Mouse (Mus musculus): Measurements from ENCODE around the gene Mrpl50. TPM values are rescaled to one million over a fixed set of nuclear protein-coding genes. Genes with fewer than 3 reads are reported as not detected.

Gene Mrpl50
- polyA plus RNA-seq, 1 experiment: 16.7 TPM

- no peak overlapping the region for H3ac ChIP-seq (ENCODE audit: control insufficient read depth, insufficient read length)
- no peaks in the 10 kb centered on the region for H3K27me3 ChIP-seq (ENCODE audit: control insufficient read depth, insufficient read depth, insufficient read length)
- no peaks in the 10 kb centered on the region for H3K79me2 ChIP-seq (ENCODE audit: control insufficient read depth, insufficient read depth)
- TF ChIP-seq POLR2AphosphoS2 (IDR thresholded peaks at IDR 0.05; ENCODE audit: insufficient read length, low read depth) (no peak), MYOG (IDR thresholded peaks at IDR 0.05; ENCODE audit: control insufficient read depth in 1 of 3, insufficient read depth in 1 of 3, insufficient read length in 2 of 3, low read depth in 2 of 3) (no peak), MAX (IDR thresholded peaks at IDR 0.05; ENCODE audit: low read depth) (no peak), CEBPB (IDR thresholded peaks at IDR 0.05; ENCODE audit: insufficient read depth, poor library complexity, severe bottlenecking) (no peak), TCF12 (IDR thresholded peaks at IDR 0.05; ENCODE audit: insufficient read depth, poor library complexity, severe bottlenecking) (no peak), REST (IDR thresholded peaks at IDR 0.05; ENCODE audit: insufficient read depth, insufficient read length) (no peak), USF1 (IDR thresholded peaks at IDR 0.05; ENCODE audit: low read depth) (no peak), TCF3 (IDR thresholded peaks at IDR 0.05; ENCODE audit: insufficient read length, low read depth) (no peak)
- H3K36me3 ChIP-seq (ENCODE audit: control insufficient read depth, insufficient read depth): peaks cover 6% of the 10 kb centered on the region
- no peak overlapping the region for H3K4me2 ChIP-seq (ENCODE audit: low read depth)
- no peak overlapping the region for H3K4me3 ChIP-seq
Observed at GRCm38 (mm10) chr4:49535675-49536294, 14.9 kb upstream of the Mrpl50 start.

GRCm38 (mm10) chr4:49535036-49535435 is 14.1 kb upstream of the Mrpl50 start:
- H3K4me2 ChIP-seq (ENCODE audit: low read depth): no peak overlapping the region
- no peak overlapping the region for H3K4me3 ChIP-seq
- peaks cover 12% of the 10 kb centered on the region for H3K36me3 ChIP-seq (ENCODE audit: control insufficient read depth, insufficient read depth)
- no peak overlapping the region for H3ac ChIP-seq (ENCODE audit: control insufficient read depth, insufficient read length)
- no peaks in the 10 kb centered on the region for H3K79me2 ChIP-seq (ENCODE audit: control insufficient read depth, insufficient read depth)
- H3K27me3 ChIP-seq (ENCODE audit: control insufficient read depth, insufficient read depth, insufficient read length): no peaks in the 10 kb centered on the region
- TF ChIP-seq CEBPB (IDR thresholded peaks at IDR 0.05; ENCODE audit: insufficient read depth, poor library complexity, severe bottlenecking) (no peak), TCF12 (IDR thresholded peaks at IDR 0.05; ENCODE audit: insufficient read depth, poor library complexity, severe bottlenecking) (no peak)

- Histone ChIP-seq H3K4me3 (peak overlapping the region; percentile 87), H3ac (ENCODE audit: control insufficient read depth, insufficient read length) (no peak overlapping the region), H3K27me3 (ENCODE audit: control insufficient read depth, insufficient read depth, insufficient read length) (no peaks in the 10 kb centered on the region), H3K4me2 (ENCODE audit: low read depth) (peak overlapping the region; percentile 92), H3K79me2 (ENCODE audit: control insufficient read depth, insufficient read depth) (peaks cover 32% of the 10 kb centered on the region), H3K36me3 (ENCODE audit: control insufficient read depth, insufficient read depth) (peaks cover 20% of the 10 kb centered on the region)
- TF ChIP-seq MYOD1 (IDR thresholded peaks at IDR 0.05; ENCODE audit: control insufficient read depth in 1 of 3, insufficient read length in 2 of 3, low read depth in 2 of 3): no peak
- TF ChIP-seq SRF (IDR thresholded peaks at IDR 0.05; ENCODE audit: control insufficient read depth, insufficient read length, low read depth): no peak
- no peak for TF ChIP-seq USF1 (IDR thresholded peaks at IDR 0.05; ENCODE audit: low read depth)
- TF ChIP-seq TCF12 (IDR thresholded peaks at IDR 0.05; ENCODE audit: insufficient read depth, poor library complexity, severe bottlenecking): no peak
- TF ChIP-seq TCF3 (IDR thresholded peaks at IDR 0.05; ENCODE audit: insufficient read length, low read depth): no peak
- TF ChIP-seq MYOG (IDR thresholded peaks at IDR 0.05; ENCODE audit: control insufficient read depth in 1 of 3, insufficient read depth in 1 of 3, insufficient read length in 2 of 3, low read depth in 2 of 3): no peak
- TF ChIP-seq MAX (IDR thresholded peaks at IDR 0.05; ENCODE audit: low read depth): no peak
- TF ChIP-seq REST (IDR thresholded peaks at IDR 0.05; ENCODE audit: insufficient read depth, insufficient read length): no peak
- TF ChIP-seq E2F4 (IDR thresholded peaks at IDR 0.05; ENCODE audit: insufficient read depth): no peak
- TF ChIP-seq POLR2A (IDR thresholded peaks at IDR 0.05; ENCODE audit: insufficient read length, low read depth): no peak
- TF ChIP-seq CEBPB (IDR thresholded peaks at IDR 0.05; ENCODE audit: insufficient read depth, poor library complexity, severe bottlenecking): no peak
- TF ChIP-seq POLR2AphosphoS2 (IDR thresholded peaks at IDR 0.05; ENCODE audit: insufficient read length, low read depth): no peak
Observed at GRCm38 (mm10) chr4:49522576-49522975, 1.7 kb upstream of the Mrpl50 start.

GRCm38 (mm10) chr4:49521346-49521745 is 453 bp upstream of the Mrpl50 start:
- Histone ChIP-seq H3K4me3 (peak overlapping the region; percentile 87), H3K27me3 (ENCODE audit: control insufficient read depth, insufficient read depth, insufficient read length) (no peaks in the 10 kb centered on the region), H3K79me2 (ENCODE audit: control insufficient read depth, insufficient read depth) (peaks cover 45% of the 10 kb centered on the region), H3K4me2 (ENCODE audit: low read depth) (peak overlapping the region; percentile 92), H3K36me3 (ENCODE audit: control insufficient read depth, insufficient read depth) (peaks cover 14% of the 10 kb centered on the region), H3ac (ENCODE audit: control insufficient read depth, insufficient read length) (peak overlapping the region; percentile 25)
- TF ChIP-seq REST (IDR thresholded peaks at IDR 0.05; ENCODE audit: insufficient read depth, insufficient read length) (no peak), E2F4 (IDR thresholded peaks at IDR 0.05; ENCODE audit: insufficient read depth) (no peak), TCF3 (IDR thresholded peaks at IDR 0.05; ENCODE audit: insufficient read length, low read depth) (no peak)

GRCm38 (mm10) chr4:49519476-49519875 is 1.4 kb downstream of the Mrpl50 start:
- Histone ChIP-seq H3K36me3 (ENCODE audit: control insufficient read depth, insufficient read depth) (peaks cover under 1% of the 10 kb centered on the region), H3ac (ENCODE audit: control insufficient read depth, insufficient read length) (no peak overlapping the region), H3K27me3 (ENCODE audit: control insufficient read depth, insufficient read depth, insufficient read length) (no peaks in the 10 kb centered on the region), H3K4me3 (peak overlapping the region; percentile 87), H3K79me2 (ENCODE audit: control insufficient read depth, insufficient read depth) (peaks cover 61% of the 10 kb centered on the region), H3K4me2 (ENCODE audit: low read depth) (peak overlapping the region; percentile 85)
- TF ChIP-seq TCF3 (IDR thresholded peaks at IDR 0.05; ENCODE audit: insufficient read length, low read depth): no peak
- TF ChIP-seq POLR2A (IDR thresholded peaks at IDR 0.05; ENCODE audit: insufficient read length, low read depth): no peak
- TF ChIP-seq E2F4 (IDR thresholded peaks at IDR 0.05; ENCODE audit: insufficient read depth): no peak
- no peak for TF ChIP-seq CEBPB (IDR thresholded peaks at IDR 0.05; ENCODE audit: insufficient read depth, poor library complexity, severe bottlenecking)
- no peak for TF ChIP-seq MYOG (IDR thresholded peaks at IDR 0.05; ENCODE audit: control insufficient read depth in 1 of 3, insufficient read depth in 1 of 3, insufficient read length in 2 of 3, low read depth in 2 of 3)
